Mouse (Mus musculus) right cerebral cortex, postnatal 14 days (tissue): Measurements from ENCODE around the gene Casp2.

Source experiments
- DNase-seq: peaks from one replicate; pipeline ENCODE4 v3.0.0; 2022

Gene Casp2

DNA sequence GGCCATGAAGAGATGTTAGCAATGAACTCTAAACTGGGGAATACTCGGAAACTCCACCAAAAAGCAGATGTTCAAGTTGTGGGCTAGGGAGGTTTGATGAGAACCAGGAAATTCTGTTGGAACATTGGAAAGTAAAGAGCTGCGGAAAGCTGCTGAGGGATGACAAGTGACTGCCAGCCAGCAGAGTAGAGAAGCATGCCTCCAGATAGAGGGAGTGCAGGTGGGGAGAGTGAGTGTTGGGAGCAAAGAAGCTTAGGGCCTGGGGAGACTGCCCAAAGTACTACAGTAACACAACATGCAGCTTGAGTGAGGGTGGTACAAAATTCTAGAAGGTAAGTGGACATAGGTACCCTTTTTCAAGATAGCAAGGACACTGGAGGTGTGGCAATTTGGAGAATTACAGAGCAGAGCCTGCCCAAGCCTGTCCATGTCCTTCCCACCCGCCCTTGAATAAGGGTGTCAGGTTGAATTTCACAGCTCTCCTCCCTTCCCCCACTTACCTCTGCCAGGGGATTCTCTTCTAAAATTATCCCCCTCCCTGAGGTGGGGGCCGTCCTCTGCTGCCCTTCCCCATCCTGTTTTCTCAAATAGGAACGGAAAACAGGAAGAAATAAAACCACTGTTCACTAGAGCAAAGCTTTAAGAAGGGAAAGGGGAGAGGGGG lies 18.2 kb downstream of the Casp2 start:
- DNase-seq = no peak

DNA sequence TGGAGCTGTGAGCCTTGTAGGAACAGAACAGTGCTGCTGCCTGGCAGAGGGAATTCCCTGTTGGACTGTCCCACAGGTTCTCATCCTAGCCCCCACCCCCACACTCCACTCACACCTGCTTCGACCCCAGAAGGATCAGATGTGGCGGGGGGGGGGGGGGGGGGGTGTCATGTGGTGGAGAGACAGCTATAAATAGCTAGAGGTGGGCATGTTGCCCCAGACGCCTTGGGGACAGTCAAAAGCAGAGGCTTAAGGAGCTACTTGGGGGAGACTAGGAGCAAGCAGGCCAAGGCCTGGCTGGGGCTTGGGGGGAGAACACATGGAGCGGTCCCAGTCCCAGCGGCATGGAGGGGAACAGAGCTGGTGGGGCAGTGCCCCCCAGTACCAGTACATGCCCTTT lies 21.7 kb downstream of the Casp2 start, which contains the start of gene Clcn1:
Clcn1 (plus strand) TSS at position 238 of the 400 bp plus-strand sequence.
- DNase-seq = no peak

DNA sequence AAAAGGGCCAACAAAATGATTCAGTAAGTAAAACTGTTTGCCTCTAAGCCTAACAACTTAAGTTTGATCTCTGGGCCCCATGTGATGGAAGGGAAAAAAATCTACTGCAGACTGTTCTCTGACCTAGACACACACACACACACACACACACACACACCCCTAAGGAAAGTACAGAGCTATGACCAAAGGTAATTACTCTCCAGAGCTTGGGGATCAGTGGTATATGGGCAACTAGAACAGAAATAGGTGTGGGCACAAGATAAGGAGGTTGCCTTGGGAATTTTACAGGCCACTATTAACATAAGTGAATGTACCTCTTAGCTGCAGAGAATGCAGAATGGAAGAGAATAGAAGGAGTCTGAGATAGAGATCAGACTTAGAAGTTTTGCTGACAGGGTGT lies 22.8 kb downstream of the Casp2 start:
- DNase-seq = no peak

DNA sequence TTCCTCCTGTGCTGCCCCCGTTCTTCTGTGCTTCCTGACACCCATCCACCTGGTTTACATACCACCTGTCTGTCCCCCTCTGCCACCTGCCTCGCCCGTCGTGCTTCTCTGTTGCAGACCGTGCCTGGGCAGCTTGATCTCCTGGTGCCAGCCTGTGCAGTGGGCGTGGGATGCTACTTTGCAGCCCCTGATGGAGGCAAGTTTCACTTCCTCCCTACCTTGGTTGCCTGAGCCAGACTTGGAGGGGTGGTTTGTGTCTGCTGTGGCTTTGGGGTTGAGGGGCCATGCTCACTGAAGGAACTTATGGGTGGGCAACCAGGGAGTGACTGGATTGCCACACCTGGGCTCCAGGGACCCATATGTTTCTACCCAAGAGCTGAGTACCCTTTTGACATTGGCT lies 28.5 kb downstream of the Casp2 start:
- DNase-seq = no peak

DNA sequence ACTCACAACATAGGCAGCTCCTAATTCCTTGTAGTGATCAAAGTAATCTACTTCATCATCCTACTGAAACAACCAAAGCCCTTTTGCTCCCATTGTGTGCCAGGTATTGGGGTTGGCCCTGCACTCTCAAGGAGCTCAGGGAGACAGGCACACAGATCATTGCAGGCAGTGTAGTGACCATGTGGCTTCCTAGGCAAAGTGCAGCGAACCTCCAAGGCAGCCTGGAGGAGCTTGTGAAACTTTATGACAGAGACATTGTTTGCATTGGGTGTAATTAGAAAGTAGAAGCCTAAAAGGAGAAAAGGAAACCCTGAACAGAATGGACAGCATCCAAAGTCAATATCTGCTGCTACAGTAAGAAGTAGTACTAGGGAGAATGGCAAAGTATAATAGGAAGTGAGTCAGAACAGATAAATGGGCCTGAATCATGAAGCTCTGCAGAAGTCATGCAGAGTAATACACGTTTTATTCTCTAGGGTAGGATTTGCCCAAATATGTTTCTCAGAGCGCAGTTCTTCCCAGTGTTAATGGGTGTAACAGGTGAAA lies 30.8 kb downstream of the Casp2 start:
- DNase-seq = no peak

DNA sequence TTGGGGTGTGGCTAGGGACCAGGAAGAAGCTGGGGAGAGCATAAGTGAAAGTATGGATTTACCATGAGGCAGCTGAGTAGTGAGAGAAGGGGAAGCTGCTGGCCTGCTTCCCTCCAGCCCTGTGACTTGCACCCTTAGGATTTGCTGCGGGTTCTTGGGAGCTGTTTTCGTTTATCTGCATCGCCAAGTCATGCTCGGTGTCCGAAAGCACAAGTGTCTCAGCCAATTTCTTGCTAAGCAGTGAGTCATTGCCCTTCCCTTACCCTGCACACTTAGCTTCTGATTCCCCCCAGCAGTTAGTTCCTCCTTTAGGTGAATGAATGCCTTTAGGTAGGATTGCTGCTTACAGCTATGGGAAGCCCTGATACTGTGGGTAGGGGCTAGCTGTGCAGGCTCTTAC lies 34.6 kb downstream of the Casp2 start:
- DNase-seq = no peak

DNA sequence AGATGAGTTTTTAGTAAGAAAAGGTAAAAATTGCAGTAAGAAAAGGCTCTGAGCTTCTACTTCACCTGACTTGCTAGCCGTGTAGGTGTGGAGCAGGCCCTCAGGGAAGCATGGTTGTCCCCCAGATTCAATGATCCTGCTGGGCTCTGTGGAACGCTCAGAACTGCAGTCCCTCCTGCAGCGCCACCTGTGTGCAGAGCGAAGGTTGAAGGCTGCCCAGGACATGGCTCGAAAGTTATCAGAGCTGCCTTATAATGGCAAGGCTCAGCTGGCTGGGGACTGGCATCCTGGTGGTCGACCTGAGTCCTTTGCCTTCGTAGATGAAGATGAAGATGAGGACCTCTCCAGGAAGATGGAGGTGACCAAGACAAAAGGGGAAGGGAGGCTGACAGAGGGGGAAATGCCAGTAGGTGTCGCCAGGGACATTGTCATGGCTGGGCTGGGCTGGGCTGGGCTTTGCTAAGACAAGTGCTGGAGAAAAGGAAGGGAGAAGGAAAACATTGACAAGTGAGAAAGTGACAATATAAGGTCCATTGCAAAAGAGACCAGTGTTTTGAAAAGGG lies 45.1 kb downstream of the Casp2 start:
- no peak for DNase-seq

DNA sequence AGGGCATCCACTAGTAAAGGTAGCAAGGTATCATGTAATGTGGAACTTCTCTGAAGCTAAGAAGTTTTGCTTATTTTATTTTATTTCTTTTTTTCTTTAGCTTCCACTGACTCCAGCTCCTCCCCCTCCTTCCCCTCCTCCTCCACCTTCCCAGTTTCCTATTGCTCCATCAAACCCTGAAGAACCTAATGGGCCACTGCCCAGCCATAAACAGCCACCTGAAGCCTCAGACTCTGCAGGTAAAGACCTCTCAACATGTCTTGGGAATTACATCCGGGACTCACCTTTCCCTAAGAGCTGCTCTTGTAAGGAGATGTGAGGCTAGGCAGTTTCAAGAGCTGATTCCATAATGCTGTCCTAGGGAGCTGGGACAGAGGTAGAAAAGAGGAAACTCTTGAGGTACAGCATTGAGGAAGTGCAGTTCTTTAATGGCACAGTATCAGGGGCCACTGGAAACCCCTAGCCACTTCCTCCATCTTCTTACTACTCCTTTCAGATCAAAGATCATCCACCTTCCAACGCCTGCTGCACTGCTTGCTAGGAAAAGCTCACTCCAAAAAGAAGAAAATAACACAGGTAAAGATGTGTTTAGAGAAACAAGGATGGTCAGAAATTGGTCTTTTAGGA lies 45.8 kb downstream of the Casp2 start:
- DNase-seq = no peak

DNA sequence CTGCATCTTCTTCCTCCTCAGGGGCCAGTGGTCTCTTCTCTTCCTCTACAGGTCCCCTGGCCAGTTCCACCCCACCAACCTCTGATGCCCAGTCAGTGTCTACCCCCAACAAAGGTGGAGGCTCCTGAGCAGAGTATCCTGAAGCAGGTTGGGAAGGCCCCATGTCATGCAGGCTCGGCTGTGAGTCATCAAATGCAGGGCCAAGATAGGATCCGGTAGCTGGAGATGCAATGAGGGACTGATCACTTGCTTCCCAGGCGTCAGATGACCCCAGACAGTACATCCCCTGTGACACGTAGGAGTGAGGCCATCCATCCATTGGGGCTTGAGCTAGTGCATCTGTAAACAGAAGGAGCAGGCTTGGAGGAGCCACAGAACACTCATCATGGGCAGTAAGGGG lies 53.5 kb downstream of the Casp2 start:
- no peak for DNase-seq

DNA sequence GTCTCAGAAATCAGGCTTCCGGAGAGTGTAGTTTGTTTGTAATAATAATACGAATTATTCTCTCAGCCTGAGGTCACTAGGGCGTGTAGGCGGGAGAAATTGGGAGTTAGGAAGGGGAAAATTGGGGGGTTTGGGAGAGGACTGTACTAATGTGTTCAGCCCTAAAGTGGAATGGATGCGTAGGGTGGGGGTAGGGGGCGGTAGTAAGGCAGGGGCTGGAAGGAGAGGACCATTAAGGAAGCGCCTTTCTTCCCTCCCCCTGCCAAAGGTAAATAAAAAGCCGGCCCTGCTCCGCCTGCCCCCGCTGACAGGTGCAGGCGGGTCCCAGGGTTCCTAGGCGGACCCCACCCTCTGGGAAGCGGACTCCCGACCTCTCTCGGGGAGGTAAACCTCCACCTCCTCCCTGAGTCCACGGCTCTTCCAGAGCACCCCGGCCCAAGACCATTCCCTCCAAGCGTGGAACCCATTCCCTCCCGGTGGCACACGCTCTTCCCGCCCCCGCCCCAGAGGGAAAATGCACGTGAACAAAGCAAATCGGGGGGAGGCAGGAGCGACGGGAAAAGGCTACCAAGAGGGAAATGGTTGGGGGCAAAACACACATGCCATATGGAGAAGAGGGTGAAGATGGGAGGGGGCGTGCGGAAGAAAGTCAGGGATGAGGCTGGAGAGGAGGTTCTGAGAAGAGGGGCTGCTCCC lies 58.7 kb downstream of the Casp2 start:
- DNase-seq = no peak

DNA sequence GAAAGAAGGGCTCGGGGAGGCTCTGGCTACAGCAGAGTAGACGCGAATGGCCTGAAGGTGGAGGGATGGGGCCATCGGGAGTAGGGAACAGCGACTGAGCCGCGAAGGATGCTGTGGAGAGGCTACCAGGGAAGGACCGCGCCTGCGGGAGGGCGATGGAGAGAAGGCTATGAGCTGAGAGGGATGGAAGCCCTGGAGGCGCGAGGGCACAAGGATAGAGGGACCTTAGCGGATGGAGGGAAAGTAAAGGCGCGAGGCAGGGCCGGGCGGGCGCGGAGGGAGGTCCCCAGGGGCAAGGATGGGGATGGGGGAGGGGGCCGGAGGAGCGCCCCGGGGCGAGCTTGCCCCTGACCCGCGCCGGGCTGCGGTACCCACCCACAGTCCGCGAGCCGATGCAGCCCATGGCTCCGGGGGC lies 59.3 kb downstream of the Casp2 start:
- peak; percentile 37 for DNase-seq

DNA sequence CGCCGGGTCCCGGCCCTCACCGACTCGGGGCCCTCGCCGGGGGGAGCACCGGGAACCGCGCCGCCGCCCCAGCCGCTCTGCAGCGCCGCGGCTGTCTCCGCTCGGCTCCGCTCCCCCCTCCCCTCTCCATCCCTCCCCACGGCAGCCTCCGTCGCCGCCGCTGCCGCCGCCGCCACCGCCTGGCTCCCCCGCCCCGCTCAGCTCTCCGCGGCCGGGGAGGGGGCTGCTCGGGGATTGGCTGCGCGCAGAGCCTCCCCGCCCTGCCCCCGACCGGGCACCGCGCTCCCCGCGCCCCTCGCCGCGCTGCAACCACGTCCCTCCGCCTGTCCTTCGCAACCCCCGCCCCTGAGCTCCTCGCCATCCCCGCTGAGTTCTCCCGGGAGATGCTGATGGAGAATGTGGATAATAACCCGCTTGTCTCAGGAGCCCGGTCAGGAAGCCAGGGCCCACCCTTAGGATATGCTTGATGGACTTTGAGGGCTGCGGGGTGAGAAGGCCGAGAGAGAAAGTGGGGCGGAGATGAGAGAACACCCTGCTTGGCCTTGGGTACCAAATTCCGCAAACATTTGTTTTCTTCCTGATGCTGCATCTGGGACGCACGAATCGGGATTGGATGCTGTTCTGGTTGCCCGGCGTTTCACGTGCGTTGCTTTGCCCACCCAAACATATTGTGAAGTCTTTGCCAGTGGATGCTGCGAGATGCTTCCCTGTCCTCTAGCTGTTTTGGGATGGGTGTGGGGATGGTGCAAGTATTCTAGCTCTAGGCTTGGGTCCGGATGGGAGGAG lies 59.9 kb downstream of the Casp2 start, which contains the start of gene Fam131b:
Fam131b (minus strand) TSS at position 162 of the 786 bp plus-strand sequence.
- peak; percentile 77 for DNase-seq

DNA sequence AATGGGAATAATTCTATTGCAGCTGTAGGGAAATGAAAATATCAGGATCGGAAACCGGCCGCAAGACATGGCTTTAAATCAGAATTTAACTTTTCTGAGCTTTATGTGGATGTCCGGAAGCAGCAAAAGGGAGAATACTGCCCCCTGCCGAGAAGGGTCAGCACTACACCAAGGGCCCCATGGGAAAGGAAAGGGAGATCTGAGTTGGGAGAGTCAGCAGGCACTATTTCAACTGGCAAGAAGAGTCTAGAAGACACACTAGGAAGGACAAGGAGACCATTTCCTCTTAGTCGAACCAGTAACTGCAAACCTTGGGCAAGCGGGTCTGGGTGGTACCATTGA lies 60.5 kb downstream of the Casp2 start:
- peak; percentile 80 for DNase-seq

DNA sequence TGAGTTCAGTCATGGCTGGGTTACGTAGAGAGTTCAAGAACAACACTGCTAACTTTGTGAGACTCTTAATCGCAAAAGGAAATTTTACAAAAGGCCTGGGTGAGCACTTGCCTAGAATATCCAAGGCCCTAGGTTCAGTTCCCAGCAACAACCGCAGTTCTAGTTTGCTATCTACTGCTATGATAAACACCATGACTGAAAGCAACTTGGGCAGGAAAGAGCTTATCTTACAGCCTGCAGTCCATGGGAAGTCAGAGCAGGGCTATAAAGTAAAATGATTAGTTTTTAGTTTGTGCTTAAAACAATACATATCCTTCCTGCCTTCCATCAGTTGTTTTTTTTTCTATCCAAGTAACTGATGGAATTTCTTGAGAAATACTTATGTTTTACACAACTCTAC lies 61.7 kb downstream of the Casp2 start:
- DNase-seq = no peak

DNA sequence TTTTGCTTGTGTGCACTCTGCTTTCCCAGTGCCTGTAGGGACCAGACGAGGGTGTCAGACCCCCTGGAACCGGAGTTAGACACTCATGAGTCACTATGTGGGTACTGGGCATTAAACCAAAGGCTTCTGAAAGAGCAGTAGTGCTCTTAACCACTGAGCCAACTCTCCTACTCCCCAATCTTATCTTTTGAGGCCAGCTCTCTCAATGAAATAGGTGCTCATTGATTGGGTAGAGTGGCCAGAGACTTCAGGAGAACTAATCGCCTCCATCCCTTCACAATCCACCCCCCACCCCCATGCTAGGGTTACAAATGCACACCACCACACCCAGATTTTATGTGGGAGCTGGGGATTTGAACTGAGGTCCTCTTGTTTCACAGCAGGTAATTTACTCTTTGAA lies 64.0 kb downstream of the Casp2 start:
- no peak for DNase-seq

DNA sequence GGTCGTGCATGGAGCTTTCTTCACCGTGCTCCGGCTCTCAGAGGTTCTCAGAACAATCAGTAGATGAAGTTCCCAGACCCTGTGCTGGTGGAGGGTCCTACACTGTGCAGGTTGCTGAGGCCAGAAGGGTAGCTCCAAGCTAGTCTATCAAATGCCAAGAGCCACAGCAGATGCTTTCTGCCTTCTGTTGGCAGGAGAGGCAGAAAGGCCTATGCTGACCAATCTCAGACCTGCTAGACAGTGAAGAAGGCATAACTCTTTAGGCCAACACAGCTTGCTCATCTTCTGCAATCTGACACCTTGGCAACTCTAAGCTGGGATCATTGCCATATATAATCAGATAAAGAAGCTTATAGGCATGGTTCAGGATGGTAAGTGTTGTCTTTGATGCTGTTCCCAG lies 65.4 kb downstream of the Casp2 start:
- DNase-seq = no peak

DNA sequence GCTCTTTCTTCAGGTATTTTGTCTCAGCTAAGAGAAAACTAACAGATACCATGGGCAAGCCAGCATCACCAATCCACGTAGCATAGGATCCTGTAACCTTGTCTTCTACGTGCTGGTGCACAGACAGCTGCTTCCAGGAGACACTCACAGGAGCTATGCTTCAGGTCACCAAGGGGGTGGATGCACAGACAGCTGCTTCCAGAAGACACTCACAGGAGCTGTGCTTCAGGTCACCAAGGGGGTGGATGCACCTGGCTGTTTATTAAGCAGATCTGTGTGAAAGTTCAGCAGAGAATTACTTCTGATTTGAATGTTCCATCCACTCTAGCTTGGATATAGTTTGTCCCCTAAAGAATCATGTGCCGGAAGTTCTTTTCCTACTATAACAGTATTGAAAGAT lies 66.2 kb downstream of the Casp2 start:
- DNase-seq = no peak
